Mouse (Mus musculus): ENCODE results near the gene Icosl.
"Not testable (repeated sequence)": the region's sequence is repeated elsewhere in the genome, so short reads cannot be mapped to it uniquely, and the experiment has no call there.

Gene Icosl

DNA sequence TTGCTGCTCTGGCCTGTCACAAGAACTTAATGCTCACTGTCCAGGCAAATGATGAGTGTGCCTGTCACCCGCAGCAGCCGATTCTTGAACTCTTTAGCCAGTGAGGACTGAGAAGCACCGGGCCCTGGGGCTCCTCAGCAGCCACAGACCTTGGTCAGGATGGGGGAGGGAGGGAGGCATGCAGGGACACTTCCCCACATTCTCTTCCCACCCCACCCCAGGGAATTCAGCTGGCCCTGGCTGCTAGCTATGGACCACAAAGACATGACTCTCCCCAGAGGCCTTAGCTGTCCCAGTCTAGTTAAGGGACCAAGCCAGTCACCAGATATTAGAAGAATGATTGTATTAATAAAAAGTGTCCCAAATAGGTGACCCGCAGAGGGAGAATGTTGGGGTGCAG, 5.0 kb downstream of the Icosl start:
- DNase-seq (ENCODE audit: low read depth, low spot score): no peak

DNA sequence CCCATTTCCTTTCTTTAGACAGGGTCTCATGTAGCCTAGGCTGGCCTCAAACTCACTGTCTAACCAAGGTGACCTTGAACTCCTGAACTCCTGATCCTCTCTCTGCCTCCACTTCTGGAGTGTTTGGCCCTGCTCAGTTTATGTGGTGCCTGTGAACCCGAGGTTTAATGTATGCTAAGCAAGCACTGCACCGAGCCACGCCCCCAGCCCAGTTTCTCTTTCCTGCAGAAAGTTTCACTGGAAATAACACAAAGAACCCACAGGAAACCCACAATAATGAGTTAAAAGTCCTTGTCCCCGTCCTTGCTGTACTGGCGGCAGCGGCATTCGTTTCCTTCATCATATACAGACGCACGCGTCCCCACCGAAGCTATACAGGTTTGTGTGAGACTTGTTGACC, 5.9 kb downstream of the Icosl start:
- no peak for DNase-seq (ENCODE audit: low read depth, low spot score)

GRCm38 (mm10) chr10:78077862-78078261, 8.8 kb downstream of the Icosl start:
- DNase-seq (ENCODE audit: low read depth, low spot score): no peak

DNA sequence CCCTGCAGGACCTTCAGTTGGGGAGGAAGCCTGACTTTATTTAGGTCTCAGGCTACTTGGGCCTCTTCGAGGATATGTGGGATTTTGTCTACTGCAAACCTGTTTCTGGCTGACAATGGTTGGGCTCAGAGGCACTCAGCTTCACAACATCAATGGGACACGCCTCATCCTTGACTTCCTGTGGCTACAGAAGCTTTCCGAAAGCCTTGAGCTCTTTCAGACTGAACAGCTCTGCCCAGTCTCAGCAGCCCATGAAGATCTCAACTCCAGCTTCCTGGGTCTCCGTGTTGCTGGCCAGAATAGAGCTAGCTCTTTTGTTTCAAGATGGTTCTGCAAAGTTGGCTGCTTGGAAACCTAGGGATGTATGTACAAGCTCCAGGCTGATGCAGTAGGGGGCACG, 9.2 kb downstream of the Icosl start:
- DNase-seq (ENCODE audit: low read depth, low spot score): no peak

DNA sequence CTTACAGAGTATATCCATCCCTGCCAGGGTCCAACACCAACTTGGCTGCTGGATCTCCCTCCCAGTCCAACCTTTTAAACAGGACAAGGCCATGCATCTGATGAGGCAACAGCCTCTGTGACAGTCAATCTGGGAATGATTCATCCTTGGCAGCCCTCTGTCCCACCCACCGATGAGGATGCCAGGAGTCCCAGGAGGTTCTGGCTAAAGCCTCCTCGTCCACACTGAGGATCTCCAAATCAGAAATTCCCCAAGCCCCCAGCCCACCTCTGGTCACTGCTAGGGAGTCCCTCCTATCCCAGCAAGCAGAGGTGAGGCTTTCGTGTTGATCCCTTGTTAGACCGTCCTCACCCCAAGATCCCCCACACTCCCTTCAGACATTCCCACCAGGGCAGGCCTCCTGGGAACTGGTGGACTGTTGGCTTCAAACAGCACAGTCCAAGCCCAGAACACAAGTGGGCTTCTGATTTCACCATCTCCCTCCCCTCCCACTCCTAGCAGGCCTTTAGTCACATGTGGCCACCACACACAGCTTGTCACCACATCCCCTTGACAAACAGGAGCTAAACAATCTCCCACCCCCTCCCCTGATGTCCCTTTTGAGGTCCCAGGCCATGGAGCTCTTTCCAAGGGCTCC, 11.0 kb downstream of the Icosl start:
- DNase-seq (ENCODE audit: low read depth, low spot score): no peak

- DNase-seq (ENCODE audit: low read depth, low spot score): no peak
Observed at GRCm38 (mm10) chr10:78084073-78084472, 15.0 kb downstream of the Icosl start.

GRCm38 (mm10) chr10:78085711-78086110, 16.6 kb downstream of the Icosl start:
- peak; percentile 69 for DNase-seq (ENCODE audit: low read depth, low spot score)

DNA sequence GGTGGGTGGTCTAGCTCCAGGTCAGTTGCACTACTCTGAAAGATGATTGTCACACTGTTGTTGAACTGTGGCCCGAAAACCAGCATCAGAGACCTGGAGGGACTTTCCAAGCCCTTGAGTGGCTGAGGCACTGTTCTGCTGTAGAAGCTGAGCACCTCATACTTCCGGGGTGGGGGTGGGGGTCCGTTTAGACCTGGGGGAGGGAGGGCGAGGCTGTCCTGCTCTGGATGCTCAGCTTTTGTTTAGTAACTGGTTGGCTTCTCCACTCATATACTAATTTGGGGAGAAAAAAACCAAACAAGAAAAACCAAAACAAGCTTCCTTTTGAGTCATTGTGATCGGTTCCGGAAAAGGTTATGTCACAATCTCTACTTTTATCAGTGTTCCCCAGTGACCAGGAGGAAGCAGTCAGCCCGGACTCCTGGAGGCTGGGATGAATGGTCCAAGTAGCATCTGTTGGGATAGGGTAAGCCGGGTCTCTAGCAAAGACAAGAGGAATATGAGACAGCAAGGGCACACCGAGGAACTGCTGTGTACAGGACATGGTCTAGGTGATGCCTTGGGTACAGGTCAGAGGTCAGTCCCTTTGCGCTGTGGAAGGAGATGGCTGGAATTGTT, 17.5 kb downstream of the Icosl start:
- DNase-seq (ENCODE audit: low read depth, low spot score): peak; percentile 91

GRCm38 (mm10) chr10:78087101-78087511, 18.0 kb downstream of the Icosl start:
- DNase-seq (ENCODE audit: low read depth, low spot score): peak; percentile 94

GRCm38 (mm10) chr10:78090246-78090645, 21.1 kb downstream of the Icosl start:
- DNase-seq (ENCODE audit: low read depth, low spot score): peak; percentile 73

DNA sequence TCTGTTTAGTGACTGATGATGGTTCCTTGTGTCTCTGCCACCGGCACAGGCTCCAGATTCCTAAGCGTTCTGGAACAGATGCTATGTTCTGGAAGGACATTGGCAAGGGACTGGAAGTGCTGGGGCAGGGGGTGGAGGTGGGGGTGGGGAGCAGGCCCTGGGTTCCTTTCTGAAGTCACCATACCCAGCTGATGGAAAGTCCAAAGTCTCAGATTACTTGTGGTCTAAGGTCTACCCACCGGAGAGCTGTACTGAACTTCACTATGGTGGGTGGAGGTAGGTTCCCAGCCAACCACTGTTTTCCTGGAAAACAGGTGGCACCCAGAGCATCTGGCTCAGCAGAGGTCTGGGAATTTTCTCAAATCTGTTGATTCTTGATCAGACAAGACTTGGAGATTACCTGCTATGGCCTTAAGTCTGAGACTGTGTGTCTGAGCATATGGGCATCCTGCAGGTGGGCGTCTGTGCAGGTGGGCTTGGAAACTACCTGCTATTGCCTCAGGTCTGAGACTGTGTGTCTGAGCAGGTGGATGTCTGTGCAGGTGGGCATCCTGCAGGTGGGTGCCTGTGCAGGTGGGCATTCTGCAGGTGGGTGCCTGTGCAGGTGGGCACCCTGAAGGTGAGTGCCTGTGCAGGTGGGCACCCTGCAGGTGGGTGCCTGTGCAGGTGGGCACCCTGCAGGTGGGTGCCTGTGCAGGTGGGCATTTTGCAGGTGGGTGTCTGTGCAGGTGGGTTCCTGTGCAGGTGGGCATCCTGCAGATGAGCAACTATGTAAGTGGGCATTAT, 21.8 kb downstream of the Icosl start:
- peak; percentile 70 for DNase-seq (ENCODE audit: low read depth, low spot score)

DNA sequence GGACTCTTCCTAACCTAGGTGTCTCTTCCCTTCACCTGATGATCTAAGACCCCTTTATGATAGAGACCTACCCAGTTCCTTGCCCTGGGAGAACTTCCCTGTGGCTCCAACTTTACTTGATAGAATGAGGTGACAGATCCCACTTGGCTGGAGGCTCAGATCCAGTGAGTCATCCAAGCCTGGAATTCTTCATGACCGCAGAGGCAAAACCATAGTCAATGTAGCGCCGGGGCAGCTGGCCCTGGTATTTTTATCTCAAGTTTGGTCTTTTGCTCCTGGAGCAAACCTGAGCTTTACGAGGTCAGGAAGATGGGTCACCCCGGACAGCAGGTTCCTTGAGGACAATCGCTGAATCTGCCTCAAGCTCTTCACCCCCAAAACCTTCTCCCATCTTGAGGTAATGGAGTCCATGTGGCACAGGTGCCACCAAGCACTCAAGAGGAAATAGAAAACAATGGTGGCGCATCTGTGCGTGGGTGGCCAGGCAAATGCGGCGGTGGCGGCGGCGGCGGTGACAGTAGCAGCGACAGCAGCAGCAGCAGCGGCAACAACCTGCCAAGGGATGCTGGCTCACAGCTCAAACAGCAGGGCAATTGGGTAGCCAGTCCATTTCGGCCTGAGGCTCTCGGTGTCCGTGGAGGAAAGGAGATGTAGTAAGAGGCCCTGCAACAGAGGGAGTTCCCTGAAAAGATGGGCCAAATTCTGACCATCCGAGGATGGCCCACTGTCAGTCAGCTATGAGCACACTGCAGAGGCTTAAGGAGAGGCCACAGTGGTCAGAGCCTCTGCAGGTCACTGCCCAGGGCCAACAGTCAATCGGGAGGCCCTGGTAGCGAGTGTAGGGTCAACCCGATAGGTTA, 23.0 kb downstream of the Icosl start:
- peak; percentile 84 for DNase-seq (ENCODE audit: low read depth, low spot score)

- DNase-seq (ENCODE audit: low read depth, low spot score): peak; percentile 95
Observed at GRCm38 (mm10) chr10:78092725-78093029, 23.6 kb downstream of the Icosl start.

- DNase-seq (ENCODE audit: low read depth, low spot score): no peak
Observed at GRCm38 (mm10) chr10:78095221-78095620, 26.1 kb downstream of the Icosl start.

DNA sequence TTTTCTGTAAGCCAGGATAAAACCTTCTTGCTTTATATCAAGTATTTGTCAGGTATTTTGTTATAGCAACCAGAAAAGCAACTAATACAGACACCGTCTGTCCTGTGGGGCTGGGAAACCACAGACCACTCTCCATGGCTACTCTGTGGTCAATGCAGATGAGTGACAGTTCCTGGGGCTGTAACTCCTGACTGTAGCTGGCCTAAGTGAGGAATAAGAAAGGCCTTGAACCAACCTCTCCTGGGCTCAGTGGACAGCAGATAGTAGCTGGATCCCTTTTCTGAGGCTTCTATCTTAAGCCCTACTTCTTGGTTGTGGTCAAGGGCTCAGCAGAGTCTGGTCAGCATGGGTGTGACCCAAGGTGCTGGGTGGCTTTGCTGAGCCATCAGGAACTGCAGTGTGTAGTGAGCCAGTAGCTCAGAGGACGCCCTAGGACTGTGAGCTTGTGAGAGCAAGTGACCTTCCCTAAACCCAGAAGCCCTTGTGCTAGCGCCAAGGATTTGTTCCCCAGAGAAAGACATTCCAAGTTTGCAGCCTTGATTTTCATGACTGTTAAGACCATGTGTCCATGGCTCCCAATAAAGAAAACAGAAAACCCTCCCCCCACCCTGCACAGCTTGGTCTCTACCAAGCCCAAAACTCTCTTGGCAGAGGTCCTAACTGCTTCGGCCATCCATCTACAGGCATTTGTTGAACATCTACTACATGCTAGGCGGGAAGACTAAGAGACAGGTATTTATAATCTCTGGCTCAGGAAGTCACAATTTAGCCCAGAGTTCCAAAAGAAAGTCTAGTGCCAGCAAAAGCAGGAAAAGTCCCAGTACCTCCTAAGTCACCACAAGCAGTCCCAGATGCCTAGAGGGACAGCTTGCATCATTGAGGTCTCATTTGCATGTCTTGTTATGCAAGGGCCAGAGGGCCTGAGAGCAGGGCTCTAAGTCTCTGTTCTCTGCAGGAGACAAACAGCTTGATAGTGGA, 27.1 kb downstream of the Icosl start:
- DNase-seq (ENCODE audit: low read depth, low spot score): no peak

DNA sequence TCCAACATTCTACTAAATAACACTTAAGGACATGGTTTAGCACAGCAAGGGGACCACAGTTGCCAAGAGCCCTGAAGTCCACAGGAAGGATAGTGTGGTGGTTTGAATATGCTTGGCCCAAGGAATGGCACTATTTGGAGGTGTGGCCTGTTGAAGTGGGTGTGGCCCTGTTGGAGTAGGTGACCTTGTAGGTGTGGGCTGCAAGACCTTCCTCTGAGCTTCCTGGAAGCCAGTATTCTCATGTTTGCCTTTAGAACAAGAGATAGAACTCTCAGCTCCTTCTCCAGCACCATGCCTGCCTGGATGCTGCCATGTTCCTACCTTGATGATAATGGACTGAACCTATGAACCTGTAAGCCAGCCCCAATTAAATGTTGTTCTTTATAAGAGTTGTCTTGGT, 30.8 kb downstream of the Icosl start:
- not testable (repeated sequence) for DNase-seq (ENCODE audit: low read depth, low spot score)

- no peak for DNase-seq (ENCODE audit: low read depth, low spot score)
Observed at GRCm38 (mm10) chr10:78100989-78101780, 32.1 kb downstream of the Icosl start.

DNA sequence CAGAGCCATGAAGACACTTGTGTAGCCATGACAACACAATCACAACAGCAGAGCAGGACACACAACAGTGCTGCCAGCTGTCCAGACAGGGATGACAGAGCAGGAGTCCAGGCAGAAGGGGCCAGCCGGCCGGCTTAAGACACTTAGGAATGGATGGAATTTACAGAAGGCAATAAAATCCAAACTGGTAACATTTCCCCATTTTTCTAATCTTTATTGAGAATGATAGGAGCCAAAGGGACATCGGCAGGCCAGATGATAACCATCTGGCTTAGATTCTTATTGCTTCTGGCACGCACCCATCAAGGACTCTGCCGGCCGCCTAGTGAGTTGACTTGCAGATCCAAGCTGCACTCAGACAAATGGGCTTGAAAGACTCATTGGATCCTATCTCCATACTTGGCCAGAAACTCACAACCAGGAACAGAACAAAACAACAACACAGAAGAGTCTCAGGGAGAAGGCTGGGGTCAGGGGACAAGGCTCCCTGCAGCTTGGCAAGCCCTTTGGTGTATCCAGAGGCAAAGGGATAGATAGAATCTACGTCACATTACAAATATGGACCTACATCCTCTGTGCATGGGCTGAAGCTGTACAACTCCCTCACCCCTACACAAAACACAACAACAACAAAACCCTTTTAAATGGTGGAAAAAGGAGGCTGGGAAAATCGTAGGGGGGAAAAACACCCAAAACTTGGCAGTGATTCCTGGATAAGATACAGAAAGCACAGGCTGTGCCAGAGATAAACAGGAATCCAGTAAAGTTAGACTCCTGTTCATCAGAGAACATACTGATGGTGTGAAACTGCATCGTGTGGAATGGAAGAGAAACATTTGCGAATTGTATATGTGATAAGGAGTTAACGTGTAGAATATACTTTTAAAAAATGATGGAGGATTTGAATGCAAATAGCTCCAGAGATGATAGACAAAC, 35.7 kb downstream of the Icosl start:
- DNase-seq (ENCODE audit: low read depth, low spot score): no peak

GRCm38 (mm10) chr10:78105548-78105947, 36.4 kb downstream of the Icosl start:
- DNase-seq (ENCODE audit: low read depth, low spot score): peak; percentile 66
